26 mouse cellular contexts compared by ENCODE assay signal in the genomic region with DNA sequence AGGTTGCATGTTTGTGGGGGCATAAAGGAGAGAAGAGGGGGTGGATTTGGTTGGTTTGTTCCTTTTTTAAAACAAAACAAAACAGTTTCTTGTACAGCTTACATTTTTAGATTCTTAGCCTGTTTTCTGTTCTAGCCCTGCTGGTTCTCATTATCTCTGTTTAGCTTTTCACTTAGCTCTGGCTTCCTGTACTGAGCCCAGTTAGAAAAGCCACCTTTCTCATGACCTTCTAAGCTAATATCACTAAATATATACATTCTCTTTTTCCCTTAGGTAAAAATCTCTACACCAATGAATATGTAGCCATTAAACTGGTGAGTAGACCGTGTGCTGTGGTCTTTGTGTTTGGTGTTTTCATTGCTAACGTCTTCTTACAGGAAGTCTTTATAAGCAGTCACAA.
DNase-seq lines count a peak whose midpoint lies in the region; ATAC-seq and TF ChIP-seq lines count a peak whose summit lies in the region.
"Had no signal": no experiment of that assay in that cellular context is flagged by ENCODE, and none has a peak within 500 bp of the region (broad histone marks: within the 10 kb centered on the region; RNA-seq: fewer than 3 reads in every experiment).

No protein-coding gene starts in this region.

- no peaks in the 10 kb centered on the region for H3K36me3 ChIP-seq in lung, postnatal 0 days (ENCODE audit: insufficient read depth, low read length)
- H3K36me3 ChIP-seq in embryonic facial prominence, embryonic 13.5 days: no peaks in the 10 kb centered on the region
- no peaks in the 10 kb centered on the region for H3K36me3 ChIP-seq in limb, embryonic 10.5 days
- H3K36me3 ChIP-seq: heart, embryonic 10.5 days; limb, embryonic 13.5 days; lung, embryonic 15.5 days; midbrain, embryonic 13.5 days; stomach, embryonic 15.5 days had no signal

- H3K27ac ChIP-seq in lung, postnatal 0 days (ENCODE audit: low read length): 0 out of 2 replicates have a peak overlapping the region, but pooled peaks have one; percentile 14
- H3K27ac ChIP-seq in embryonic facial prominence, embryonic 13.5 days: peak overlapping the region; percentile 48
- peak overlapping the region; percentile 61 for H3K27ac ChIP-seq in limb, embryonic 10.5 days
- H3K27ac ChIP-seq: heart, embryonic 10.5 days; hindbrain, embryonic 14.5 days; limb, embryonic 13.5 days; lung, embryonic 15.5 days; midbrain, embryonic 13.5 days; stomach, embryonic 15.5 days had no signal

- ATAC-seq in lung, postnatal 0 days: no peak
- ATAC-seq in embryonic facial prominence, embryonic 13.5 days (ENCODE audit: insufficient number of reproducible peaks, insufficient read depth, low FRiP score, low TSS enrichment, low read depth): no peak
- ATAC-seq: forebrain, embryonic 16.5 days; inflammation-experienced regulatory T-cells, adult 6 months; midbrain, embryonic 13.5 days had no signal

- peak; percentile 21 for DNase-seq in embryo, embryonic 10 days (ENCODE audit: low spot score)
- DNase-seq in embryo, embryonic 9.5 days (ENCODE audit: extremely low spot score): no peak
- no peak for DNase-seq in lung, postnatal 0 days (ENCODE audit: low spot score)
- DNase-seq in lung, postnatal 25 days (ENCODE audit: low spot score): no peak
- no peak for DNase-seq in limb, embryonic 10.5 days (ENCODE audit: low spot score)
- DNase-seq in layer of hippocampus, adult 18-20 months (ENCODE audit: low spot score in 2 of 2): no peak
- no peak for DNase-seq in cerebellum, postnatal 36 days
- DNase-seq: adrenal gland, postnatal 10 days; cerebellum, adult 11 months; cerebellum, adult 9-10 months; kidney, adult 11 months; kidney, postnatal 36 days; lung, postnatal 4 days had no signal

- no peaks in the 10 kb centered on the region for H3K27me3 ChIP-seq in lung, postnatal 0 days (replicated peaks; ENCODE audit: insufficient read depth, low read length)
- H3K27me3 ChIP-seq in embryonic facial prominence, embryonic 13.5 days: no peaks in the 10 kb centered on the region
- no peaks in the 10 kb centered on the region for H3K27me3 ChIP-seq in limb, embryonic 10.5 days (ENCODE audit: low read depth, poor library complexity, severe bottlenecking)
- H3K27me3 ChIP-seq: CH12.LX; limb, embryonic 13.5 days; lung, embryonic 15.5 days; megakaryocyte, embryonic 14.5 days; midbrain, embryonic 13.5 days; stomach, embryonic 15.5 days had no signal

- no peak for TF ChIP-seq CTCF in lung, postnatal 0 days (IDR thresholded peaks at IDR 0.05)

- no peaks in the 10 kb centered on the region for H3K4me1 ChIP-seq in lung, postnatal 0 days (ENCODE audit: insufficient read depth, low read depth, low read length)
- peaks cover 22% of the 10 kb centered on the region for H3K4me1 ChIP-seq in embryonic facial prominence, embryonic 13.5 days
- peaks cover 23% of the 10 kb centered on the region for H3K4me1 ChIP-seq in limb, embryonic 10.5 days
- H3K4me1 ChIP-seq: lung, embryonic 15.5 days; stomach, embryonic 15.5 days had no signal

- TF ChIP-seq EP300 in lung, postnatal 0 days (IDR thresholded peaks at IDR 0.05): no peak

- no peak overlapping the region for H3K4me3 ChIP-seq in lung, postnatal 0 days (ENCODE audit: low read depth, low read length)
- no peak overlapping the region for H3K4me3 ChIP-seq in embryonic facial prominence, embryonic 13.5 days
- H3K4me3 ChIP-seq in limb, embryonic 10.5 days: no peak overlapping the region
- H3K4me3 ChIP-seq: heart, embryonic 10.5 days; left cerebral cortex, adult 2 months; limb, embryonic 13.5 days; lung, embryonic 15.5 days; megakaryocyte, embryonic 14.5 days; midbrain, embryonic 13.5 days; stomach, embryonic 15.5 days had no signal

- H3K9ac ChIP-seq in lung, postnatal 0 days (replicated peaks; ENCODE audit: low read depth): no peak overlapping the region
- H3K9ac ChIP-seq in embryonic facial prominence, embryonic 13.5 days: no peak overlapping the region
- H3K9ac ChIP-seq: hindbrain, embryonic 14.5 days; limb, embryonic 13.5 days; lung, embryonic 15.5 days; midbrain, embryonic 13.5 days; stomach, embryonic 15.5 days had no signal

- no peak overlapping the region for H3K4me2 ChIP-seq in lung, postnatal 0 days (replicated peaks; ENCODE audit: low read depth, low read length)
- H3K4me2 ChIP-seq in embryonic facial prominence, embryonic 13.5 days: no peak overlapping the region
- H3K4me2 ChIP-seq: hindbrain, embryonic 14.5 days; limb, embryonic 13.5 days; liver, embryonic 11.5 days; lung, embryonic 15.5 days; midbrain, embryonic 13.5 days; stomach, embryonic 15.5 days had no signal

- 57% methylated on average over 2 of the region's 2 CpGs for WGBS in lung, postnatal 0 days
- 19% methylated on average over 2 of the region's 2 CpGs for WGBS in embryonic facial prominence, embryonic 13.5 days
- 71% methylated on average over 2 of the region's 2 CpGs for WGBS in limb, embryonic 10.5 days

- H3K9me3 ChIP-seq in lung, postnatal 0 days (ENCODE audit: low read length): no peaks in the 10 kb centered on the region
- no peaks in the 10 kb centered on the region for H3K9me3 ChIP-seq in embryonic facial prominence, embryonic 13.5 days
- H3K9me3 ChIP-seq in limb, embryonic 10.5 days (replicated peaks): no peaks in the 10 kb centered on the region
- H3K9me3 ChIP-seq: heart, embryonic 10.5 days; limb, embryonic 13.5 days; lung, embryonic 15.5 days; megakaryocyte, embryonic 14.5 days; midbrain, embryonic 13.5 days; stomach, embryonic 15.5 days had no signal
